Mouse (Mus musculus) heart, embryonic 10.5 days (tissue): ENCODE data around the gene Ereg. TPM values are rescaled to one million over a fixed set of nuclear protein-coding genes. Genes with fewer than 3 reads are reported as not detected.

ENCODE experiments used
- DNase-seq: peaks from one replicate; pipeline ENCODE4 v3.0.0-alpha.2; 2017; ENCODE audit warnings: low spot score
- H3K27ac ChIP-seq: fragments of 300-500 bp; sonication (generic); 2 replicates; pipeline ENCODE4 v1.5.1; 2016; ENCODE audit warnings: mild to moderate bottlenecking
- H3K27me3 ChIP-seq: fragments of 300-500 bp; sonication (generic); 2 replicates; pipeline ENCODE4 v1.6.1; 2016; ENCODE audit warnings: mild to moderate bottlenecking; ENCODE audit not compliant: poor library complexity, insufficient read depth, severe bottlenecking
- H3K36me3 ChIP-seq: fragments of 300-500 bp; sonication (generic); 2 replicates; pipeline ENCODE4 v1.6.1; 2016; ENCODE audit warnings: mild to moderate bottlenecking, moderate library complexity
- H3K4me1 ChIP-seq: fragments of 300-500 bp; sonication (generic); 2 replicates; pipeline ENCODE4 v1.6.1; 2016; ENCODE audit warnings: mild to moderate bottlenecking
- H3K4me3 ChIP-seq: fragments of 300-500 bp; sonication (generic); 2 replicates; pipeline ENCODE4 v1.5.1; 2016; ENCODE audit warnings: mild to moderate bottlenecking, moderate library complexity
- H3K9me3 ChIP-seq: fragments of 300-500 bp; sonication (generic); 2 replicates; pipeline ENCODE4 v1.6.1; 2016; ENCODE audit warnings: mild to moderate bottlenecking, moderate library complexity
- WGBS: fragments of 180-500 bp; shearing (Covaris S2); methylation state at CpG from one replicate; pipeline ENCODE4 v1.1.7; 2016; 5-methylcytosine and 5-hydroxymethylcytosine counted together
- polyA plus RNA-seq: library from polyadenylated mRNA; unstranded; fragments of >200 nt; fragmentation: Nextera tagmentation; extraction: Ambion mirVana; gene quantifications from 2 replicates; pipeline ENCODE4 v1.2.1, GENCODE M21; 2016

The Ereg gene
- 0.06 and 0.10 TPM in 2 replicates for polyA plus RNA-seq

- under 1% methylated on average over 25 of the region's 25 CpGs for WGBS
- no peak for DNase-seq
- Histone ChIP-seq H3K4me1 (peaks cover 7% of the 10 kb centered on the region), H3K27me3 (peaks cover 23% of the 10 kb centered on the region), H3K27ac (peak within 1 kb of the TSS; percentile 44; the same call in 1 of the 2 replicates), H3K9me3 (no peaks in the 10 kb centered on the region), H3K36me3 (no peaks in the 10 kb centered on the region), H3K4me3 (peak within 1 kb of the TSS; percentile 62)
Observed at GRCm38 (mm10) chr5:91074450-91074950, at the start of gene Ereg. Gene Ereg (plus strand): TSS chr5:91074622.

GRCm38 (mm10) chr5:91027164-91027563, 47.3 kb upstream of the Ereg start, which contains the start of gene Epgn:
Gene Epgn (plus strand): TSS chr5:91027464.
- 81% methylated on average over 6 of the region's 6 CpGs for WGBS
- Histone ChIP-seq H3K27me3 (no peaks in the 10 kb centered on the region), H3K36me3 (no peaks in the 10 kb centered on the region), H3K4me1 (no peaks in the 10 kb centered on the region), H3K4me3 (no peak within 1 kb of the TSS), H3K9me3 (no peaks in the 10 kb centered on the region), H3K27ac (no peak within 1 kb of the TSS)
- DNase-seq: no peak

GRCm38 (mm10) chr5:91027840-91028239, 46.6 kb upstream of the Ereg start:
- Histone ChIP-seq H3K4me3 (no peak overlapping the region), H3K27ac (no peak overlapping the region), H3K27me3 (no peaks in the 10 kb centered on the region), H3K36me3 (no peaks in the 10 kb centered on the region), H3K9me3 (no peaks in the 10 kb centered on the region), H3K4me1 (no peaks in the 10 kb centered on the region)
- DNase-seq: no peak
- WGBS: 62% methylated on average over 1 of the region's 1 CpGs

- no peak overlapping the region for H3K27ac ChIP-seq
- no peaks in the 10 kb centered on the region for H3K36me3 ChIP-seq
- 89% methylated on average over 2 of the region's 2 CpGs for WGBS
- no peaks in the 10 kb centered on the region for H3K9me3 ChIP-seq
- no peak overlapping the region for H3K4me3 ChIP-seq
- DNase-seq: no peak
- H3K27me3 ChIP-seq: no peaks in the 10 kb centered on the region
- H3K4me1 ChIP-seq: no peaks in the 10 kb centered on the region
Observed at GRCm38 (mm10) chr5:91030629-91031028, 43.8 kb upstream of the Ereg start.

- no peak overlapping the region for H3K27ac ChIP-seq
- 76% methylated on average over 2 of the region's 2 CpGs for WGBS
- DNase-seq: no peak
- no peaks in the 10 kb centered on the region for H3K27me3 ChIP-seq
- H3K4me3 ChIP-seq: no peak overlapping the region
- no peaks in the 10 kb centered on the region for H3K4me1 ChIP-seq
- H3K36me3 ChIP-seq: no peaks in the 10 kb centered on the region
- no peaks in the 10 kb centered on the region for H3K9me3 ChIP-seq
Observed at GRCm38 (mm10) chr5:91035341-91035740, 39.1 kb upstream of the Ereg start.

- Histone ChIP-seq H3K9me3 (no peaks in the 10 kb centered on the region), H3K4me3 (no peak overlapping the region), H3K4me1 (no peaks in the 10 kb centered on the region), H3K27me3 (no peaks in the 10 kb centered on the region), H3K27ac (no peak overlapping the region), H3K36me3 (no peaks in the 10 kb centered on the region)
- DNase-seq: no peak
- 86% methylated on average over 4 of the region's 4 CpGs for WGBS
Observed at GRCm38 (mm10) chr5:91036628-91037027, 37.8 kb upstream of the Ereg start.

GRCm38 (mm10) chr5:91037756-91038155, 36.7 kb upstream of the Ereg start:
- DNase-seq: no peak
- 67% methylated on average over 2 of the region's 2 CpGs for WGBS

GRCm38 (mm10) chr5:91038547-91038946, 35.9 kb upstream of the Ereg start:
- Histone ChIP-seq H3K9me3 (no peaks in the 10 kb centered on the region), H3K27me3 (no peaks in the 10 kb centered on the region), H3K4me3 (no peak overlapping the region), H3K4me1 (no peaks in the 10 kb centered on the region), H3K36me3 (no peaks in the 10 kb centered on the region), H3K27ac (no peak overlapping the region)
- no peak for DNase-seq
- WGBS: 11% methylated on average over 2 of the region's 2 CpGs

More at GRCm38 (mm10) chr5:91037756-91038155, 36.7 kb upstream of the Ereg start:
- Histone ChIP-seq H3K4me1 (no peaks in the 10 kb centered on the region), H3K27me3 (no peaks in the 10 kb centered on the region), H3K36me3 (no peaks in the 10 kb centered on the region), H3K27ac (no peak overlapping the region), H3K4me3 (no peak overlapping the region), H3K9me3 (no peaks in the 10 kb centered on the region)

GRCm38 (mm10) chr5:91038963-91039362, 35.5 kb upstream of the Ereg start:
- H3K36me3 ChIP-seq: no peaks in the 10 kb centered on the region
- WGBS: 74% methylated on average over 2 of the region's 2 CpGs
- no peaks in the 10 kb centered on the region for H3K4me1 ChIP-seq
- H3K4me3 ChIP-seq: no peak overlapping the region
- no peak overlapping the region for H3K27ac ChIP-seq
- no peaks in the 10 kb centered on the region for H3K27me3 ChIP-seq
- no peak for DNase-seq
- H3K9me3 ChIP-seq: no peaks in the 10 kb centered on the region

GRCm38 (mm10) chr5:91047987-91048386, 26.4 kb upstream of the Ereg start:
- no peak for DNase-seq
- Histone ChIP-seq H3K36me3 (no peaks in the 10 kb centered on the region), H3K4me3 (no peak overlapping the region), H3K27ac (no peak overlapping the region), H3K9me3 (no peaks in the 10 kb centered on the region), H3K27me3 (no peaks in the 10 kb centered on the region), H3K4me1 (no peaks in the 10 kb centered on the region)
- WGBS: 81% methylated on average over 6 of the region's 6 CpGs

- Histone ChIP-seq H3K9me3 (no peaks in the 10 kb centered on the region), H3K36me3 (no peaks in the 10 kb centered on the region), H3K4me1 (no peaks in the 10 kb centered on the region), H3K27ac (no peak overlapping the region), H3K4me3 (no peak overlapping the region), H3K27me3 (no peaks in the 10 kb centered on the region)
- DNase-seq: no peak
- WGBS: 85% methylated on average over 8 of the region's 8 CpGs
Observed at GRCm38 (mm10) chr5:91048397-91048796, 26.0 kb upstream of the Ereg start.

- DNase-seq: no peak
- peaks cover 23% of the 10 kb centered on the region for H3K27me3 ChIP-seq
- H3K4me1 ChIP-seq: peaks cover 7% of the 10 kb centered on the region
- H3K9me3 ChIP-seq: no peaks in the 10 kb centered on the region
- H3K4me3 ChIP-seq: no peak overlapping the region
- no peak overlapping the region for H3K27ac ChIP-seq
- WGBS: 72% methylated on average over 4 of the region's 4 CpGs
- H3K36me3 ChIP-seq: no peaks in the 10 kb centered on the region
Observed at GRCm38 (mm10) chr5:91072340-91072739, 2.1 kb upstream of the Ereg start.

GRCm38 (mm10) chr5:91073626-91074025, 796 bp upstream of the Ereg start:
- WGBS: 62% methylated on average over 8 of the region's 8 CpGs
- DNase-seq: no peak
- peak overlapping the region; percentile 62; the same call in 1 of the 2 replicates for H3K4me3 ChIP-seq
- no peak overlapping the region for H3K27ac ChIP-seq
- peaks cover 7% of the 10 kb centered on the region for H3K4me1 ChIP-seq
- peaks cover 23% of the 10 kb centered on the region for H3K27me3 ChIP-seq
- no peaks in the 10 kb centered on the region for H3K9me3 ChIP-seq
- no peaks in the 10 kb centered on the region for H3K36me3 ChIP-seq

GRCm38 (mm10) chr5:91074026-91074425, 396 bp upstream of the Ereg start:
- WGBS: 34% methylated on average over 8 of the region's 8 CpGs
- H3K4me3 ChIP-seq: peak overlapping the region; percentile 62
- H3K4me1 ChIP-seq: peaks cover 7% of the 10 kb centered on the region
- no peak for DNase-seq
- peak overlapping the region; percentile 44; the same call in 1 of the 2 replicates for H3K27ac ChIP-seq
- H3K36me3 ChIP-seq: no peaks in the 10 kb centered on the region
- H3K27me3 ChIP-seq: peaks cover 23% of the 10 kb centered on the region
- no peaks in the 10 kb centered on the region for H3K9me3 ChIP-seq
